Mouse (Mus musculus) heart, postnatal 4 days (tissue): ENCODE data around the gene Tagap. TPM values are rescaled to one million over a fixed set of nuclear protein-coding genes. Genes with fewer than 3 reads are reported as not detected.

ENCODE experiments used
- DNase-seq: peaks from one replicate; pipeline ENCODE4 v3.0.0; 2021
- total RNA-seq, 2 experiments: library from RNA; stranded (reverse); gene quantifications; 2 replicates each; pipeline ENCODE4 v1.2.3; 2021

Tagap gene
- total RNA-seq, result 1 to 10 TPM; 1.9 to 2.5 TPM

- DNase-seq, result no peak
Measured at GRCm38 (mm10) chr17:7925413-7926160, at the start of gene Tagap. Gene Tagap (plus strand): TSS chr17:7926000.

- no peak for DNase-seq
Measured at GRCm38 (mm10) chr17:7876541-7876940, 49.3 kb upstream of the Tagap start.

GRCm38 (mm10) chr17:7877191-7877764, 48.5 kb upstream of the Tagap start:
- DNase-seq, result no peak

GRCm38 (mm10) chr17:7877878-7878277, 47.9 kb upstream of the Tagap start:
- DNase-seq, result no peak

GRCm38 (mm10) chr17:7879529-7879928, 46.3 kb upstream of the Tagap start:
- no peak for DNase-seq

- DNase-seq, result no peak
Measured at GRCm38 (mm10) chr17:7883126-7883525, 42.7 kb upstream of the Tagap start.

GRCm38 (mm10) chr17:7884606-7885005, 41.2 kb upstream of the Tagap start:
- no peak for DNase-seq

- peak; percentile 2 for DNase-seq
Measured at GRCm38 (mm10) chr17:7887071-7887815, 38.6 kb upstream of the Tagap start.

- no peak for DNase-seq
Measured at GRCm38 (mm10) chr17:7888291-7888690, 37.5 kb upstream of the Tagap start.

GRCm38 (mm10) chr17:7889026-7889425, 36.8 kb upstream of the Tagap start:
- DNase-seq, result no peak

GRCm38 (mm10) chr17:7892676-7893075, 33.1 kb upstream of the Tagap start:
- DNase-seq, result peak; percentile 4

GRCm38 (mm10) chr17:7894094-7894493, 31.7 kb upstream of the Tagap start:
- DNase-seq, result peak; percentile 1

GRCm38 (mm10) chr17:7896047-7896635, 29.7 kb upstream of the Tagap start:
- DNase-seq, result no peak

GRCm38 (mm10) chr17:7897120-7897519, 28.7 kb upstream of the Tagap start:
- no peak for DNase-seq

GRCm38 (mm10) chr17:7897756-7898155, 28.0 kb upstream of the Tagap start:
- DNase-seq, result no peak

GRCm38 (mm10) chr17:7899233-7899632, 26.6 kb upstream of the Tagap start:
- DNase-seq, result peak; percentile 26

- DNase-seq, result peak; percentile 3
Measured at GRCm38 (mm10) chr17:7899961-7900360, 25.8 kb upstream of the Tagap start.

GRCm38 (mm10) chr17:7901536-7901935, 24.3 kb upstream of the Tagap start:
- no peak for DNase-seq

GRCm38 (mm10) chr17:7902362-7902761, 23.4 kb upstream of the Tagap start:
- DNase-seq, result peak; percentile 21

- DNase-seq, result no peak
Measured at GRCm38 (mm10) chr17:7904992-7905391, 20.8 kb upstream of the Tagap start.

GRCm38 (mm10) chr17:7905936-7906685, 19.7 kb upstream of the Tagap start:
- DNase-seq, result peak; percentile 1

GRCm38 (mm10) chr17:7914596-7915227, 11.1 kb upstream of the Tagap start:
- no peak for DNase-seq
